25 mouse cellular contexts compared by ENCODE assay signal in the genomic region with DNA sequence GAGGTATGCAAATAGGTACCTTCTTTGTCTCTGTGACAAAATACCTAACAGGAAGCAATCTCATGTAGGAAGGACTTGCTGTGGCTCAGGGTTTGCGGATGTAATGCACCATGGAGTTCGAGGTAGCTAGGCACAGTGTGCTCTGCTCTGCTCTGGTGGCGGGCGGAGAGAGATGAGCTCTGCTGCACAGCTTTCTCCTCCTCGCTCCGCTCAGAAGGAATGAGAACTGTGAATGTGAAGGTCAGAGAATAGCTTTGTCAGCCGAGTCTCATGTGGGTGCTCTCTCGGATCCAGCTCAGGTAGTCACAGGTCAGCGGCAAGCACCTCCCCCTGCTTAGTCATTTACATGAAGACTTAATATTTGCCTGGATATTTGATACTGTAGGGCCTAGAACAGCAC. TPM values are rescaled to one million over a fixed set of nuclear protein-coding genes. Genes with fewer than 3 reads are reported as not detected.
DNase-seq lines count a peak whose midpoint lies in the region; ATAC-seq and TF ChIP-seq lines count a peak whose summit lies in the region.
"Had no signal": no experiment of that assay in that cellular context is flagged by ENCODE, and none has a peak within 500 bp of the region (broad histone marks: within the 10 kb centered on the region; RNA-seq: fewer than 3 reads in every experiment).

No protein-coding gene starts in this region.

- ATAC-seq in Patski = peak; percentile 47
- peak; percentile 67; the same call in 1 of the 2 replicates for ATAC-seq in kidney, embryonic 16.5 days (ENCODE audit: low FRiP score, low TSS enrichment)
- no peak for ATAC-seq in intestine, embryonic 15.5 days
- ATAC-seq: CD4-positive, CD25-positive, alpha-beta regulatory T cell, adult 4 months; forebrain, embryonic 14.5 days; hindbrain, embryonic 16.5 days; liver, embryonic 12.5 days; liver, postnatal 0 days; midbrain, embryonic 15.5 days had no signal

- DNase-seq in Patski (ENCODE audit: low read depth, low spot score) = no peak
- peak; percentile 49 for DNase-seq in kidney, adult 18-20 months
- DNase-seq in kidney, postnatal 36 days = peak; percentile 69 to 79
- DNase-seq in spleen, postnatal 36 days (ENCODE audit: low spot score in 2 of 2) = no peak
- no peak for DNase-seq in heart, adult 9 months (ENCODE audit: low spot score in 2 of 2)
- DNase-seq: adrenal gland, postnatal 25 days; cerebellum, adult 18-20 months; cerebellum, postnatal 10 days; gastrocnemius, postnatal 14 days; left cerebral cortex, postnatal 4 days; liver, postnatal 0 days; lung, postnatal 36 days; right cerebral cortex, postnatal 25 days; thymus, postnatal 4 days had no signal

- 71% methylated on average over 9 of the region's 9 CpGs for WGBS in kidney, embryonic 16.5 days
- WGBS in intestine, embryonic 15.5 days = 93% methylated on average over 9 of the region's 9 CpGs

- no peak for TF ChIP-seq CTCF in Patski (IDR thresholded peaks at IDR 0.05)

- no peaks in the 10 kb centered on the region for H3K9me3 ChIP-seq in kidney, embryonic 16.5 days (ENCODE audit: low read length)
- no peaks in the 10 kb centered on the region for H3K9me3 ChIP-seq in intestine, embryonic 15.5 days
- H3K9me3 ChIP-seq: heart, embryonic 10.5 days; heart, embryonic 15.5 days; liver, embryonic 12.5 days; megakaryocyte, embryonic 14.5 days; midbrain, embryonic 15.5 days had no signal

- H3K36me3 ChIP-seq in kidney, embryonic 16.5 days (ENCODE audit: insufficient read depth, low read length) = peaks cover 70% of the 10 kb centered on the region
- H3K36me3 ChIP-seq in intestine, embryonic 15.5 days = peaks cover 47% of the 10 kb centered on the region

- no peak overlapping the region for H3K4me3 ChIP-seq in kidney, embryonic 16.5 days (ENCODE audit: low read length)
- no peak overlapping the region for H3K4me3 ChIP-seq in intestine, embryonic 15.5 days (replicated peaks)
- H3K4me3 ChIP-seq: heart, embryonic 10.5 days; heart, embryonic 15.5 days; liver, embryonic 12.5 days; megakaryocyte, embryonic 14.5 days; midbrain, embryonic 15.5 days had no signal

- in situ Hi-C loops in Patski (cut with MboI; ENCODE audit: low pct_unique_long_range_greater_than_20kb) = no loop called here

- H3K27me3 ChIP-seq in Patski = no peaks in the 10 kb centered on the region
- no peaks in the 10 kb centered on the region for H3K27me3 ChIP-seq in kidney, embryonic 16.5 days (ENCODE audit: insufficient read depth, low read length)
- no peaks in the 10 kb centered on the region for H3K27me3 ChIP-seq in intestine, embryonic 15.5 days (replicated peaks)
- H3K27me3 ChIP-seq: heart, embryonic 15.5 days; liver, embryonic 12.5 days; megakaryocyte, embryonic 14.5 days; midbrain, embryonic 15.5 days had no signal

- no peak overlapping the region for H3K9ac ChIP-seq in kidney, embryonic 16.5 days (replicated peaks; ENCODE audit: low read length)
- H3K9ac ChIP-seq in intestine, embryonic 15.5 days = no peak overlapping the region
- H3K9ac ChIP-seq: heart, embryonic 15.5 days; liver, embryonic 12.5 days; liver, postnatal 0 days; midbrain, embryonic 15.5 days had no signal

- no peaks in the 10 kb centered on the region for H3K4me1 ChIP-seq in kidney, embryonic 16.5 days (ENCODE audit: insufficient read depth, low read length)
- no peaks in the 10 kb centered on the region for H3K4me1 ChIP-seq in intestine, embryonic 15.5 days (replicated peaks)
- H3K4me1 ChIP-seq: heart, embryonic 10.5 days; heart, embryonic 15.5 days; liver, embryonic 12.5 days; midbrain, embryonic 15.5 days had no signal

- no peak overlapping the region for H3K4me2 ChIP-seq in kidney, embryonic 16.5 days (replicated peaks; ENCODE audit: low read depth, low read length)
- no peak overlapping the region for H3K4me2 ChIP-seq in intestine, embryonic 15.5 days (replicated peaks)
- H3K4me2 ChIP-seq: heart, embryonic 15.5 days; liver, embryonic 12.5 days; midbrain, embryonic 15.5 days had no signal

- CTCF ChIA-PET in Patski (lab: Charles Lee) = no interaction called here

- peak overlapping the region; percentile 37; the same call in 1 of the 2 replicates for H3K27ac ChIP-seq in kidney, embryonic 16.5 days (ENCODE audit: low read length)
- H3K27ac ChIP-seq in intestine, embryonic 15.5 days = no peak overlapping the region
- H3K27ac ChIP-seq: heart, embryonic 10.5 days; heart, embryonic 15.5 days; liver, embryonic 12.5 days; midbrain, embryonic 15.5 days; stomach, postnatal 0 days had no signal

- POLR2A ChIA-PET in Patski (lab: Charles Lee) = interaction anchor here (0.7 kb wide), 1 partner anchor 70 kb away, joined by 4 read pairs; no protein-coding TSS in a partner anchor

RNA-seq across cellular contexts. Expression of a gene that starts 40.5 kb away (rescaled TPM):
- 50.5 TPM for polyA plus RNA-seq in Patski (2021)
- polyA plus RNA-seq in kidney, embryonic 16.5 days (2015; fragmentation: Nextera tagmentation; extraction: Ambion mirVana) = 7.1 and 8.8 TPM in 2 replicates
- polyA plus RNA-seq in intestine, embryonic 15.5 days (2015; fragmentation: Nextera tagmentation; extraction: Ambion mirVana) = 6.3 and 6.6 TPM in 2 replicates

RNA-seq across cellular contexts. Expression of a gene that starts 54.0 kb away (rescaled TPM):
- polyA plus RNA-seq in Patski (2021) = 74.1 TPM
- polyA plus RNA-seq in kidney, embryonic 16.5 days (2015; fragmentation: Nextera tagmentation; extraction: Ambion mirVana) = 105 and 107 TPM in 2 replicates
- 76.7 and 79.5 TPM in 2 replicates for polyA plus RNA-seq in intestine, embryonic 15.5 days (2015; fragmentation: Nextera tagmentation; extraction: Ambion mirVana)

Comparison
In these comparisons a context has a peak if more than half of its experiments do, and no peak if none do; other contexts are left out.
1. DNase-seq: peak in kidney, adult 18-20 months (single experiment) and kidney, postnatal 36 days (2 of 2); none in Patski (single experiment), spleen, postnatal 36 days (0 of 2) and heart, adult 9 months (0 of 2).